Mouse (Mus musculus) adrenal gland, postnatal 25 days (tissue): ENCODE measurements around the gene Ager. TPM values are rescaled to one million over a fixed set of nuclear protein-coding genes. Genes with fewer than 3 reads are reported as not detected.
A peak's percentile ranks its signal among the peaks of the same experiment; 100 is the strongest.

Source experiments
- DNase-seq: peaks from one replicate; pipeline ENCODE4 v3.0.0; 2021; ENCODE audit warnings: mixed read lengths
- total RNA-seq: library from RNA; stranded (reverse); gene quantifications from 2 replicates; pipeline ENCODE4 v1.2.3, GENCODE M21; 2021

Ager gene
- total RNA-seq, 1 experiment from 2014 or later, result 1.5 TPM

GRCm38 (mm10) chr17:34605609-34606008 lies 7.9 kb downstream of the Ager start:
- DNase-seq, result peak; percentile 98

DNA sequence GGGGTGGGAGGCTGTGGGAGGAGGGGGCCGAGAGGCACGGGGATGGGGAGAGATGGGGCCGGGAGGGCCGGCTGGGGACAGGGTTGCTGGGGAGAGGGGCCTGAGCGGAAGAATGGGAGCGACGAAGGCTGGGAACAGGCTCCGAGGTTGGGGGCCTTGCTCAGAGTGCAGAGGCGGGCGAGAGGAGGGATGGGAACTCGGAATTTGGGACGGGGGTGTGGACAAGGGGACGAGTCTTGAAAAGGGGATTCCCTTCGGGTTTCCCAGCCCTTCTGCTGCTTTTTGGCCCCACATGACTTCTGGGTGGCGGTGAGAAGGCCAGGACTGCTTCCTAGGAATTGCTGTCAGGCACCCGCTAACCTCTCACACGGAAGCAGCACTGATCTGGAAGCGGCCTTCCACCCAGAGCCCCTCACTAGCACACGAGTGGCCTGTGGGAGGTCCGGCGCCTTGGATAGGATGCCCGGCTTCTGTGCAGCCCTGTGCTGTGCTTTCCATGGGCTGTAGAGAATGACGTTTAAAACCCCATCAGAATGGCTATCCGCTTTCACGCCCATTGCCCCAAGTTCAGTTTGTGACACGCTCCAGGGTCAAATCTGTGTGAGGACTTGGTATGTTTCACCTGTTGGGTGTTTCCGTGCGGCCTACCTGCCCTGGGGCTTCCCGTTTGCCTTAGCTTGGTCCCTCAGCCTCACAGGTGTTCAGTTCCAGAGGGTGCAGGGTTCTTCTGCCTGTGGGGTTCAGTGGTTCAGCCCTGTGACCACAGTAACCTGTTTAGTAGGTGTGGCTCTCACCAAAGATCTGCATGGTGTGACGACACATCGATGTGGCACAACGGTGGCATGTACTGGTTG lies 8.8 kb downstream of the Ager start:
- no peak for DNase-seq

- no peak for DNase-seq
These were observed 10.3 kb downstream of the Ager start for GRCm38 (mm10) chr17:34607997-34608396.

DNA sequence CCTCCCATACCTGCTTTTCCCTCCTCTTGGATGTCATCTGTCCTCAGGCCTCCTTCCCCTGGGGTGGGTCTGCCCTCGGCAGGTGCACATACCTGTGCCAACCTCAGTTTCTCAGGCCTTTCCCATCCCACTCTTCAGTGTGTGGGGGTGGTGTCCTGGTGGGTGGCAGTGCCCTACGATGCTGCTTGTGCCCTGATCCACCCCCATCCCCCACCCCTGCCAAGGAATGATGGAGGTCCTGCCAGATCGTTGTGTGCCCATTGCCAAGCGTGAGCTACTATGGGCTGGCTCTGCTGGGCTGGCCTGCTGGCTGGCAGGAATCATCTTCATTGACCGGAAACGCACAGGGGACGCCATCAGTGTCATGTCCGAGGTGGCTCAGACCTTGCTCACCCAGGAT lies 13.4 kb downstream of the Ager start:
- no peak for DNase-seq

DNA sequence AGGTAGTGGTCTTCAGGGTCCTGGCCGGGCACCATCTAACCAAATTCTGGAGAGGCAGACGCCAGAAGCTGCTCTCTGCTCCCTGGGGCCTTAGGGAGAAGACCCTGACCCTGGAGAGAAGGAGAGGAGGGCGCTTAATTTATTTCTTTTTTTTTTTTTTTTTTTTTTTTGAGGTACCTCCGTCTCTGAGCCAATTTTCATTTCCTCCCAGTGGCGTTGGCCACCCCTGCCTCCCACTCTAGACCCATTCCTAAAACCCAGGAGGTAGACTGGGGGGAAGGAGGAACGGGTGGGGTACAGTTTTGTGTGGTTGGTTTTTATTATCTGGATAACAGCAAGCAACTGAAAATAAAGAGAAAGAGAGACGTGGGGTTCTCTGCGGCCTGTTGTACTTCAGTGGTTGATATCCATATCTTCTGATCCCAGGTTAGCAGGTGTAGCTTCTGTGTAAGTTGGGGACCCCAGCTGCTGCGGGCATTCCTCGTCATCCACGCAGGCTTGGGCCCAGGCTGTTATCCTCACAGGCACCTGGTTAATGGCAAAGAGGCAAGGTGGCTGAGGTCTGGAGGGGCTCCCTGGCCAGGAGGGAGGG lies 15.5 kb downstream of the Ager start:
- DNase-seq, result no peak

- DNase-seq, result no peak
These were observed 16.2 kb downstream of the Ager start for GRCm38 (mm10) chr17:34613830-34614229.

- no peak for DNase-seq
These were observed 18.2 kb downstream of the Ager start, which contains the start of gene Egfl8 for GRCm38 (mm10) chr17:34615871-34616270. TSS of gene Egfl8 (minus strand) at chr17:34615971.

DNA sequence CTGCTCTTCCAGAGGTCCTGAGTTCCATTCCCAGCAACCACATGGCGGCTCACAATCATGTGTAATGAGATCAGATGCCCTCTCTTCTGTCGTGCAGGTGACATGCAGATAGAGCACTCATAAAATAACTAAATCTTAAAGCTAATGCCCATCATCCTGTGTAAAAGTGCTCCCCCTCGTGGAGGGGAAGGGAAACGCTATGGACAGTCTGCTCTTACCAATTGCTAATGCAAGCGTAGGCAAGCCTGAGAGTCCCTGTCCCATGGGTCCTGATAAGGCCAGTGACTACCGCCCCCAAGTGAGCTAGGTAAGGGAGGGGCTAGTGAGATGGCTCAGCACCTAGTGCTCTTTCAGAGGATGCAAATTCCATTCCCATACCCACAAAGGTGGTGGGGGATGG lies 21.3 kb downstream of the Ager start:
- DNase-seq, result peak; percentile 73

GRCm38 (mm10) chr17:34621006-34621405 lies 23.3 kb downstream of the Ager start:
- DNase-seq, result no peak

GRCm38 (mm10) chr17:34623161-34623560 lies 25.5 kb downstream of the Ager start:
- DNase-seq, result no peak

DNA sequence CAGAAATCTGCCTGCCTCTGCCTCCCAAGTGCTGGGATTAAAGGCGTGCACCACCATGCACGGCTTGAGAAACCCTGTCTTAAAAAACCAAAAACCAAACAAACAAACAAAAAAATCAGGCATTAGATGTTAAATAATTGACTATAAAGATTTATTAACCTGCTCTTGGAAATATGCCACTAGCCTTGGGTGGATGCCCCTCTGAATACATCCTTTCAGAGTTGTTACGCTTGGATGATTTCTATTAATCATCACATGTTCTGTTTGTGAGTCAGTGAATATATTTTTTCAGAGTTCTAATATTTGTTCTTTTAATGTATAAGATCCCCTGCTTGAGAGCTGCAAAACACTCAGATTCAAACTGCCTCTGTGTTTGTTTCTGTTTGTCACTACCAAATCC lies 27.3 kb downstream of the Ager start:
- no peak for DNase-seq

- DNase-seq, result no peak
These were observed 28.6 kb downstream of the Ager start for GRCm38 (mm10) chr17:34626062-34626772.

DNA sequence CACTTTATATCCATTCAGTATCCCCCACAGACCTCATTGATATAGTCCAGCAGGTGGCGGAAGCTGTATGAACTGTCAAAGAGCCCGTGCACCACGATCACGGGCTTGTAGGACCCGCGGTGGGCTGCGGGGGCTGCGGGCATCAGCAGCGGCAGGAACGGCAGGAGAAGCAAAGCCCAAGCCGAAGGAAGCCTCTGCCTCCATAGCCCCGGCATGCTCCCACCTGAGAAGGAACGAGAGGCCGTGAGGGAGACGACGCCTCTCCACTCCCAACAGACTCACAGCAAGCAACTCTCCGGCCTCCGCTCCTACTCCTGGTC lies 29.1 kb downstream of the Ager start:
- no peak for DNase-seq

- DNase-seq, result peak; percentile 87
These were observed 29.7 kb downstream of the Ager start for GRCm38 (mm10) chr17:34627093-34627942.

DNA sequence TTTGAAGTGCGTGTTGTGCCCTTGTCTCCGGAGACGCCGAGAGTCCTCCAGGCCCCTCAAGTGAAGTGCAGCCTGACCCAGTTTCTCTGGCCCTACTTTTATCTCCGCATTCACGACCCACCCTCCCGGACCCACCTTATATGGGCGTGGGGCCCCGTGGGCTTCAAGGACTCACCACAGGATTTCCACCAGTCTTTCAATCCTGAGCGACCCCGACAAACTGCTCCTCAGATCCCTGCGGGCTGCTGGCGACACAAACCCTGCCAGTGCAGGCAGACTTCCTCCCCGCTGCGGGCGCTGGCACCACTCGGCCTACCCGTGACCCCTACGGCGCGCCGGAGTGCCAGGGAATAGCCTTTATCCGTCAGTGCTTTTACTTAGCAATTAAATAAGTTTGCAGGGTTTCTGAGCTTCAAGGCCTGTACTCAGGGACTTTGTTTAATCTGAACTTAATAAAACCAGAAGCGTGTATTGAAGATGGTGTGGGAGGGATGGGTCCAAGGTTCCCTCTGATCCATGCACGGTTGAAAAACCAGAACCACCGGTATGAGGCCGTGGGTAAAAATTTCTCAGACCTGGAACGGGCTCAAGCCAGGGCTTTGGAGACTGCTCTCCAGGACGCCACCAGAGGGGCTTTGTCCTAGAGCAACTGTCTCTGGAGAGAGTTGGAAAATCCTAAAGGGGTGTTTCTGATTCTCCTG lies 30.4 kb downstream of the Ager start, which contains the start of gene Ppt2:
Gene Ppt2, minus strand, starts transcription at position 568 of the 701 bp plus-strand sequence.
- DNase-seq, result peak; percentile 70

DNA sequence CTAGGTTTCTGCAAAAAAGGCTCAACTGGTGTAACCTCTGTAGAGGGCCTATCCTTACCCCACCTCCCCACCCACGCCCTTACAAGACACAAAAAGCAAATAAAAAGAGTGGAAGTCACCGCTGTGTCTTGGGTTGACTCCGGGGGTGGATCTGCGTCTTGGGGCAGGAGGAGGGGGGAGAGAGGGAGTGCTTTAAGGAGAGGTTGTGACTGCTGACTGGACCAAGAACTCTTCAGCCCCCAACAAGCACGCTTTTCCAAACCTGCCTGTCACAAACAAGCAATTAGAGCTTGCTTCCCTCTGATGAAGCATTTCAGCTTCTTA lies 30.9 kb downstream of the Ager start:
- no peak for DNase-seq

- no peak for DNase-seq
These were observed 31.6 kb downstream of the Ager start, which contains the start of gene Prrt1 for GRCm38 (mm10) chr17:34629221-34629751. TSS of gene Prrt1 (plus strand) at chr17:34629533.

DNA sequence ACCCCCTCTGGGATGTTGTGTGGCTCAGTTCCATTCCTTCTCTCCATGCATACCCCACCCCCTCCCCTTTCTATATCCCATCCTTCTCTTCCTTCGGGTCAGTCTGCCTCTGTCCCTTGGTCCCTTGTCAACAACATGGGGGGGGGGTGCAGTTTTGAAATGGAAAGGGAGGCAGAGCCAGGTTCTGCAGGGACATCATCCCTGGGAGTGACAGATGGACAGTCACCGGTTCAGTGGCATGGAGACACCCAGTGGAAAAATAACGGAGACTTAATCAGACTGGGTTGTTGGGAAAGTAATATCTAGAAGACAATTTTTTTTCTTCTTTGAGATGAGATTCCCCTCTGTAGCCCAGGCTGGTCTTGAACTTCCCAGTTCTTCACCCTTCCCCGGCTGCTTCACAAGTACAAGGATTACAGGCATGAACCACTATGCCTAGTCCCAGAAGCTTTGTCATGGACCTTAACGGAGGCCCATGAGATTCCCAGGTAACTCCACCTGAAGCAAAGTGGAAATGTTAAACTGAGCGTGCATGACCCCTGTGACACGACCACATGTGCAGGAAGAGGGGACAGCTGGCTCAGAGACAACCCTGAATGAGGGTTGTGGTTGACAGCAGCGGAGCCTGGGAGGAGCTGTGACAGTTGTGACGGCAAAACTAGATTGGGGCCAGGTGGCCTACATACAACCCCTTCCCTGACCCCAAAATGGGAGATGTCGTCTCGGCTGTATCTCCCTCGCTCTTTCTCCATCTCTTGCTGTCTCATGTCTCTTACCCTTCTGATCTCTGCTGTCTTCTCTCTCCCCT lies 32.3 kb downstream of the Ager start:
- no peak for DNase-seq

DNA sequence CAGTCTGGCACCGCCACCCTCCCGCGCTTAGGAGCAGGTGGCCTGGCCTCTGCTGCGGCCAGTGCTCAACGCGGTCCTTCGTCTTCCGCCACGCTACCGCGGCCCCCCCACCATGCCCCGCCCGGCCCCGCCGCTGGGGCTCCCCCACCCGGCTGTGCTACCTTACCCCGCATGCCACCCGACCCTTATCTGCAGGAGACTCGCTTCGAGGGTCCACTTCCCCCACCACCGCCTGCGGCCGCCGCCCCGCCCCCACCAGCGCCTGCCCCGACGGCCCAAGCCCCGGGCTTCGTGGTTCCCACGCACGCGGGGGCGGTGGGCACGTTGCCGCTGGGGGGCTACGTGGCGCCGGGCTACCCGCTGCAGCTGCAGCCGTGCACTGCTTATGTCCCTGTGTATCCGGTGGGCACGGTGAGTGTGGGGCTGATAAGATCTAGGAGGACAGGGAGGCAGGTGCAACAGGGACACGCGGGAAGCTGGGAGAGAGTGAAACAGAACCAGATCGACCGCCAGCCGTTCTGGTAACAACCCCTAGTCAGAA lies 33.2 kb downstream of the Ager start:
- no peak for DNase-seq

GRCm38 (mm10) chr17:34631647-34632046 lies 34.0 kb downstream of the Ager start:
- no peak for DNase-seq
